Mouse (Mus musculus) limb, embryonic 12.5 days (tissue): ENCODE data around the gene Rexo4. TPM values are rescaled to one million over a fixed set of nuclear protein-coding genes. Genes with fewer than 3 reads are reported as not detected.

ENCODE experiments used
- ATAC-seq: fragments of 200-750 bp; cut with Nextera tagmentation; 2 replicates; pipeline ENCODE4 v1.8.0; 2017; ENCODE audit warnings: low read depth, moderate TSS enrichment; ENCODE audit not compliant: insufficient number of reproducible peaks, insufficient read depth, low FRiP score, low TSS enrichment
- H3K27ac ChIP-seq: fragments of 300-500 bp; sonication (generic); 2 replicates; pipeline ENCODE4 v1.5.1; 2016; ENCODE audit warnings: mild to moderate bottlenecking, moderate library complexity
- H3K27me3 ChIP-seq: fragments of 300-500 bp; sonication (generic); 2 replicates; pipeline ENCODE4 v1.6.1; 2016; ENCODE audit warnings: mild to moderate bottlenecking, moderate library complexity
- H3K36me3 ChIP-seq: fragments of 300-500 bp; sonication (generic); 2 replicates; pipeline ENCODE4 v1.6.1; 2016; ENCODE audit warnings: mild to moderate bottlenecking, moderate library complexity
- H3K4me1 ChIP-seq: fragments of 300-500 bp; sonication (generic); replicated peaks from 2 replicates; pipeline ENCODE4 v1.6.1; 2016
- H3K4me2 ChIP-seq: fragments of 300-500 bp; sonication (generic); 2 replicates; pipeline ENCODE4 v1.6.1; 2016; ENCODE audit warnings: mild to moderate bottlenecking, moderate library complexity
- H3K4me3 ChIP-seq: fragments of 300-500 bp; sonication (generic); replicated peaks from 2 replicates; pipeline ENCODE4 v1.5.1; 2016; ENCODE audit warnings: mild to moderate bottlenecking
- H3K9ac ChIP-seq: fragments of 300-500 bp; sonication (generic); replicated peaks from 2 replicates; pipeline ENCODE4 v1.6.1; 2016; ENCODE audit warnings: mild to moderate bottlenecking, moderate library complexity
- H3K9me3 ChIP-seq: fragments of 300-500 bp; sonication (generic); 2 replicates; pipeline ENCODE4 v1.6.1; 2016; ENCODE audit warnings: mild to moderate bottlenecking, moderate library complexity
- WGBS: fragments of 180-500 bp; shearing (Covaris S2); methylation state at CpG from one replicate; pipeline ENCODE4 v1.1.7; 2016; 5-methylcytosine and 5-hydroxymethylcytosine counted together
- polyA plus RNA-seq: library from polyadenylated mRNA; unstranded; fragments of >200 nt; fragmentation: Nextera tagmentation; extraction: Ambion mirVana; gene quantifications from 2 replicates; pipeline ENCODE4 v1.2.1, GENCODE M21; 2016

Rexo4 gene
- polyA plus RNA-seq, 1 experiment from 2014 or later: 54.0 TPM

DNA sequence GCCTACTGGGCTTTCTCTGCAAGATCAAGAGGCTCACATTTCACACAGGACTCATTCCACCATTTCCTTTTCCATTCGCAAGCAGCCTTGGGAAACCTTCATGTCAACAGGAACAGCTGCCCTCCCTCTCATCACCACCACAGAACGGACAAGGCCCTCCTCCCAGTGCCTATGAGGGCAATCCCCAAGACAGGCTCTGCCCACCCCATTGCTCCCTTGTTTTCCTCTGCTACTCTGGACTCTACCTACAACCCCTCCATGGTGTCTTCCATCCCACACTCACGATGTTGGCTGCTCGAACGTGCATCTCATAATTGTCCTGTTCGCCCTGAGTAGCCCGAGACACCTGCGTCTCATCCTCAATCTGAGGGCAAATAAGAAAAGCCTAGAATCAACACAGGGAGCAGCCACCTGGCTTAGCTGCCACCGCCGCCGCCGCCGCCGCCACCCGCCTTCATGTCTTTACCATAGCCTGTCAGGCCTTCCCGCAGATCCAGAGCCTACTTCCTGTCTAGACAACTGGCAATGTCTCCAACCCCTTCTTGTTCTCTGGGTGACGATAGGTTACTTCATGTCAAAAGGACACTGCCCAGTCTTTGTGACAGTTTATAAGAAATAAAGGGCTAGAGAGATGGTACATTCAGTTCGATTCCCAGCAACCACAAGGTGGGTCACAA, 55.3 kb downstream of the Rexo4 start:
- Histone ChIP-seq H3K27ac (no peak overlapping the region), H3K27me3 (no peaks in the 10 kb centered on the region), H3K4me2 (peak overlapping the region; percentile 100), H3K4me3 (peak overlapping the region; percentile 85), H3K9me3 (no peaks in the 10 kb centered on the region), H3K36me3 (peaks cover 75% of the 10 kb centered on the region), H3K9ac (peak overlapping the region; percentile 55; the same call in 1 of the 2 replicates), H3K4me1 (peaks cover 34% of the 10 kb centered on the region)
- WGBS: 84% methylated on average over 18 of the region's 18 CpGs
- ATAC-seq: no peak

DNA sequence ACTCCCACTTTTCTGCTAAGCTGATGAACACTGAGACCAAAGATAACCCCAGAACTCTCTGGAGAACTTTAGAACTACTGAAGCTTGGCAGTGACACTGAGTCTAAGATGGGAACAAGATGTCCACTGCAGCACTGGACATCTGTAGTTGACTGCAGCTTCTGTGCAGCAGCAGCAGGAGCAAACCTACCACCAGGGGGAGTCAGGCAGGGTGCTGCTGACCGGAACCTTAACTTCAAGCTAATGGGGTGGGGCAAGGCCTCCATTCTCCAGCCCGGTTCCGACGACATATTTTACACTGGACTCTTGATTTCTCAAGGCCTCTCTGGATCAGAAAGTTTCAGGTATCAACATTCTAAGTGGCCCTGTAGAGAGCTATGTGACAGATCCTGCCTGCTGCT, 57.1 kb downstream of the Rexo4 start:
- peaks cover 57% of the 10 kb centered on the region for H3K36me3 ChIP-seq
- no peak overlapping the region for H3K9ac ChIP-seq
- no peaks in the 10 kb centered on the region for H3K9me3 ChIP-seq
- H3K27me3 ChIP-seq: no peaks in the 10 kb centered on the region
- H3K4me3 ChIP-seq: no peak overlapping the region
- WGBS: 76% methylated on average over 4 of the region's 4 CpGs
- no peak overlapping the region for H3K27ac ChIP-seq
- no peak overlapping the region for H3K4me2 ChIP-seq
- H3K4me1 ChIP-seq: peaks cover 30% of the 10 kb centered on the region
- no peak for ATAC-seq

DNA sequence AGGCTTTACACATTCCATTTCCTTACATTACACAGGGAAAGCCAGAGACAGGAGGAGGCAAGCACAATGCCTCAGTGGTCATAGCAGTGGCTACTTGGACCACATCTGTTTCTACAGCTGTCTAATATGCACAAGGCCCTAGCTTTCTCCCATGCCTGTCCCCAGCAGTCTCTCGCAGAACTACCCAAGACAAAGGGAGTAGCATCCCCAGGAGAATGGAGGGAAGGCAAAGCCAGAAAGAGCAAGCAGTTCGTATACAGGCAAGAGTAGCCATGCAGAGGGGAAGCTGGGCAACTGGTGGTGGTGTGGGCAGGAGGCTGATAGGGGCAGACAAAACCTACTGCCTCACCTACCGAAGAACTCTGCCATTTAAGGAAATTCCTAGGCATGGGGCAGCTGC, 57.8 kb downstream of the Rexo4 start:
- H3K36me3 ChIP-seq: peaks cover 50% of the 10 kb centered on the region
- H3K4me1 ChIP-seq: peaks cover 31% of the 10 kb centered on the region
- 0 out of 2 replicates have a peak overlapping the region, but pooled peaks have one; percentile 12 for H3K9ac ChIP-seq
- H3K4me2 ChIP-seq: no peak overlapping the region
- no peak overlapping the region for H3K27ac ChIP-seq
- H3K4me3 ChIP-seq: no peak overlapping the region
- WGBS: 92% methylated on average over 3 of the region's 3 CpGs
- no peaks in the 10 kb centered on the region for H3K9me3 ChIP-seq
- ATAC-seq: no peak
- no peaks in the 10 kb centered on the region for H3K27me3 ChIP-seq

DNA sequence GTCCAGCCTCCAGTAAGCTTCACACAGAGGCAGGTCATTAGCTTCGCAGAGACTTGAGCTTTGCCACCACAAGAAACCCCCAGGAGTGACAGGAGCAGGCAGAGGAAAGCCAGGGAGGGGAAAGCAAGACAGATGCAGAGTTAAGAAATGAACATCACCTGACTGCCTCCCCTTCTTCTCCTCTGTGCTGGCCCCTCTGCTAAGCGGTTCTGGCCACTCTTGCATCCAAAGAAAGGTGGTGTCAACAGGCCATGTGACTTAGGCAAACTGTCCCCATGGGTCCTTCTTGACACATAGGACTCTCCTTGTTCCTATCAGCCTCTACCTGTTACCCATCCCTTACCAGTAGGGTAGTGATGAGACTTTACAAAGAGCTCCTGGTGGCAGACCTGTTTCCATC, 58.2 kb downstream of the Rexo4 start:
- H3K9ac ChIP-seq: no peak overlapping the region
- H3K36me3 ChIP-seq: peaks cover 48% of the 10 kb centered on the region

More for the DNA sequence above, 58.2 kb downstream of the Rexo4 start:
- peaks cover 34% of the 10 kb centered on the region for H3K4me1 ChIP-seq
- H3K9me3 ChIP-seq: no peaks in the 10 kb centered on the region
- H3K27me3 ChIP-seq: no peaks in the 10 kb centered on the region
- WGBS: 100% methylated on average over 2 of the region's 2 CpGs
- H3K4me3 ChIP-seq: no peak overlapping the region
- no peak overlapping the region for H3K4me2 ChIP-seq
- no peak for ATAC-seq
- no peak overlapping the region for H3K27ac ChIP-seq

Other genes with a start within 250 kb of the Rexo4 start
- gene Abo, start 99.4 kb downstream of the Rexo4 start, polyA plus RNA-seq: not detected in 2 replicates
- gene Surf6, start 61.5 kb downstream of the Rexo4 start, polyA plus RNA-seq: 33.5 and 36.2 TPM in 2 replicates
- 62.4 and 66.5 TPM in 2 replicates for gene Med22, start 53.7 kb downstream of the Rexo4 start, polyA plus RNA-seq
- 600 and 634 TPM in 2 replicates for gene Rpl7a, start 53.6 kb downstream of the Rexo4 start, polyA plus RNA-seq
- 45.5 and 48.3 TPM in 2 replicates for gene Surf2, start 48.0 kb downstream of the Rexo4 start, polyA plus RNA-seq
- gene Surf1, start 47.9 kb downstream of the Rexo4 start, polyA plus RNA-seq: 53.7 and 54.2 TPM in 2 replicates
- 187 and 188 TPM in 2 replicates for gene Surf4, start 30.5 kb downstream of the Rexo4 start, polyA plus RNA-seq
- 0.13 TPM in 1 of 2 replicates, not detected in the other for gene Stkld1, start 30.3 kb downstream of the Rexo4 start, polyA plus RNA-seq
- gene Adamts13, start 9.0 kb upstream of the Rexo4 start, polyA plus RNA-seq: 0.06 and 0.11 TPM in 2 replicates
- gene Cacfd1, start 45.5 kb upstream of the Rexo4 start, polyA plus RNA-seq: 96.5 and 100 TPM in 2 replicates
- 1.5 and 1.8 TPM in 2 replicates for gene Slc2a6, start 63.6 kb upstream of the Rexo4 start, polyA plus RNA-seq
- gene Mymk, start 107.8 kb upstream of the Rexo4 start, polyA plus RNA-seq: 16.9 and 24.6 TPM in 2 replicates
- gene Adamtsl2, start 115.0 kb upstream of the Rexo4 start, polyA plus RNA-seq: 11.8 and 12.3 TPM in 2 replicates
- gene Fam163b, start 178.1 kb upstream of the Rexo4 start, polyA plus RNA-seq: 0.52 and 0.75 TPM in 2 replicates
- gene Dbh, start 200.8 kb upstream of the Rexo4 start, polyA plus RNA-seq: 0.10 and 0.25 TPM in 2 replicates